Mouse (Mus musculus) layer of hippocampus, postnatal 36 days (tissue): ENCODE data around the gene Igll1. TPM values are rescaled to one million over a fixed set of nuclear protein-coding genes. Genes with fewer than 3 reads are reported as not detected.
"Not testable (repeated sequence)": the region's sequence is repeated elsewhere in the genome, so short reads cannot be mapped to it uniquely, and the experiment has no call there.

Source experiments
- DNase-seq, 2 experiments: peaks; one replicate each; pipeline ENCODE4 v3.0.0; 2022
- total RNA-seq, 2 experiments: library from RNA; stranded (reverse); gene quantifications; 2 replicates each; pipeline ENCODE4 v1.2.3; 2021

Gene Igll1
- not detected for total RNA-seq

GRCm38 (mm10) chr16:16863978-16864377 lies at the start of gene Igll1:
Igll1 (minus strand) TSS chr16:16863985.
- DNase-seq: no peak

- DNase-seq: no peak
These were observed 49.7 kb upstream of the Igll1 start for GRCm38 (mm10) chr16:16913440-16913839.

- DNase-seq: peak; percentile 76 to 78
These were observed 48.1 kb upstream of the Igll1 start for GRCm38 (mm10) chr16:16911641-16912597.

- DNase-seq: no peak
These were observed 44.0 kb upstream of the Igll1 start for GRCm38 (mm10) chr16:16907799-16908198.

GRCm38 (mm10) chr16:16903188-16903587 lies 39.4 kb upstream of the Igll1 start:
- DNase-seq: no peak

GRCm38 (mm10) chr16:16902329-16902728 lies 38.5 kb upstream of the Igll1 start:
- DNase-seq: no peak

- no peak for DNase-seq
These were observed 33.3 kb upstream of the Igll1 start for GRCm38 (mm10) chr16:16897056-16897584.

- peak; percentile 95 to 97 for DNase-seq
These were observed 32.7 kb upstream of the Igll1 start, which contains the start of gene Ppm1f for GRCm38 (mm10) chr16:16896382-16897055. Ppm1f (plus strand) TSS chr16:16896469.

- DNase-seq: no peak
These were observed 32.2 kb upstream of the Igll1 start for GRCm38 (mm10) chr16:16896015-16896381.

- no peak for DNase-seq
These were observed 28.6 kb upstream of the Igll1 start for GRCm38 (mm10) chr16:16892366-16892765.

- DNase-seq: no peak
These were observed 24.6 kb upstream of the Igll1 start for GRCm38 (mm10) chr16:16888341-16888740.

- DNase-seq: no peak
These were observed 15.2 kb upstream of the Igll1 start for GRCm38 (mm10) chr16:16879025-16879424.

GRCm38 (mm10) chr16:16870617-16871331 lies 7.0 kb upstream of the Igll1 start, which contains the start of the genes Top3b and Vpreb1:
Top3b (plus strand) TSS chr16:16870736.
Vpreb1 (minus strand) TSS chr16:16870843.
- peak; percentile 87 to 88 for DNase-seq

GRCm38 (mm10) chr16:16870241-16870616 lies 6.4 kb upstream of the Igll1 start:
- no peak for DNase-seq

- no peak for DNase-seq
These were observed 2.1 kb upstream of the Igll1 start for GRCm38 (mm10) chr16:16865696-16866561.

GRCm38 (mm10) chr16:16865217-16865616 lies 1.4 kb upstream of the Igll1 start:
- no peak for DNase-seq

GRCm38 (mm10) chr16:16862288-16862687 lies 1.5 kb downstream of the Igll1 start:
- no peak for DNase-seq

GRCm38 (mm10) chr16:16856731-16857476 lies 6.9 kb downstream of the Igll1 start:
- DNase-seq: no peak

GRCm38 (mm10) chr16:16856054-16856453 lies 7.7 kb downstream of the Igll1 start:
- not testable (repeated sequence) for DNase-seq

GRCm38 (mm10) chr16:16855541-16855940 lies 8.2 kb downstream of the Igll1 start:
- no peak for DNase-seq

- peak in 1 of 2 experiments; percentile 18 for DNase-seq
These were observed 8.9 kb downstream of the Igll1 start for GRCm38 (mm10) chr16:16854836-16855235.
